Mouse (Mus musculus) CH12.LX (cell line): Measurements from ENCODE around the gene Tcirg1. TPM values are rescaled to one million over a fixed set of nuclear protein-coding genes. Genes with fewer than 3 reads are reported as not detected.

Experiments used
- DNase-seq: peaks from one replicate; pipeline ENCODE4 v3.0.0-alpha.2; 2013; ENCODE audit errors: extremely low read depth
- H3K27ac ChIP-seq: 2 replicates; pipeline ENCODE4 v1.5.1; 2012; ENCODE audit warnings: low read depth, mild to moderate bottlenecking, control low read depth, moderate library complexity; ENCODE audit not compliant: insufficient read depth
- H3K27me3 ChIP-seq: replicated peaks from 2 replicates; pipeline ENCODE3; 2012; ENCODE audit warnings: inconsistent platforms
- H3K36me3 ChIP-seq, 2 experiments: replicated peaks in 1 of 2; 2 replicates each; pipeline versions ENCODE3 to v1.6.1; 2012; ENCODE audit warnings: inconsistent platforms in 1 of 2, low read length in 1 of 2, mild to moderate bottlenecking in 1 of 2, mixed read lengths in 1 of 2, moderate library complexity in 1 of 2; ENCODE audit not compliant: control insufficient read depth in 1 of 2, insufficient read depth in 1 of 2
- H3K4me1 ChIP-seq, 2 experiments: 2 replicates each; pipeline ENCODE4 v1.6.1; 2012; ENCODE audit warnings: inconsistent platforms in 1 of 2, moderate library complexity in 1 of 2; ENCODE audit not compliant: insufficient read depth in 2 of 2, control insufficient read depth in 1 of 2
- H3K4me2 ChIP-seq: 2 replicates; pipeline ENCODE4 v1.6.1; 2012; ENCODE audit warnings: low read depth, mild to moderate bottlenecking, control low read depth; ENCODE audit not compliant: poor library complexity, insufficient read depth, severe bottlenecking
- H3K4me3 ChIP-seq, 3 experiments: fragments of 150-350 bp in 1 of 3; sonication (generic) in 1 of 3; replicated peaks in 1 of 3; 2 replicates each; pipeline versions ENCODE3 to v1.5.1; 2011 to 2012; ENCODE audit warnings: low read depth in 2 of 3, low read length in 2 of 3, mild to moderate bottlenecking in 2 of 3, moderate library complexity in 2 of 3, control low read depth in 1 of 3, improper control_type of control experiment in 1 of 3, inconsistent platforms in 1 of 3, mixed read lengths in 1 of 3; ENCODE audit not compliant: poor library complexity in 1 of 3
- H3K79me2 ChIP-seq: replicated peaks from 2 replicates; pipeline ENCODE4 v1.6.1; 2012; ENCODE audit warnings: mild to moderate bottlenecking, moderate library complexity; ENCODE audit not compliant: control insufficient read depth, poor library complexity, insufficient read depth, severe bottlenecking; ENCODE audit errors: extremely low read depth
- H3K9ac ChIP-seq: 2 replicates; pipeline ENCODE4 v1.6.1; 2012; ENCODE audit warnings: low read depth, mild to moderate bottlenecking, control low read depth, moderate library complexity; ENCODE audit not compliant: insufficient read depth
- H3K9me3 ChIP-seq: replicated peaks from 2 replicates; pipeline ENCODE3; 2012; ENCODE audit warnings: low read length, inconsistent platforms, mixed read lengths
- CHD1 ChIP-seq: IDR thresholded peaks from 2 replicates; pipeline ENCODE4 v1.6.1; 2012; ENCODE audit warnings: low read depth, low read length, improper control_type of control experiment, inconsistent platforms
- CHD2 ChIP-seq: IDR thresholded peaks from 2 replicates; pipeline ENCODE4 v1.6.1; 2011; ENCODE audit warnings: low read length, improper control_type of control experiment
- CTCF ChIP-seq, 2 experiments: IDR thresholded peaks in 1 of 2; conservative IDR thresholded peaks in 1 of 2; 2 replicates each; pipeline ENCODE4 v1.5.1; 2011 to 2012; ENCODE audit warnings: low read depth in 2 of 2, low read length in 2 of 2, improper control_type of control experiment in 1 of 2, inconsistent platforms in 1 of 2, mild to moderate bottlenecking in 1 of 2, moderate library complexity in 1 of 2
- EP300 ChIP-seq: IDR thresholded peaks from 2 replicates; pipeline ENCODE4 v1.6.1; 2011; ENCODE audit warnings: low read length, improper control_type of control experiment
- HCFC1 ChIP-seq: IDR thresholded peaks from 2 replicates; pipeline ENCODE4 v1.6.1; 2012; ENCODE audit warnings: low read depth, mild to moderate bottlenecking, inconsistent platforms, low read length, improper control_type of control experiment
- KAT2A ChIP-seq: IDR thresholded peaks from 2 replicates; pipeline ENCODE4 v1.6.1; 2012; ENCODE audit warnings: low read length, improper control_type of control experiment, inconsistent platforms; ENCODE audit not compliant: insufficient replicate concordance
- MAFK ChIP-seq: IDR thresholded peaks from 2 replicates; pipeline ENCODE4 v1.6.1; 2011; ENCODE audit warnings: low read length, improper control_type of control experiment; ENCODE audit not compliant: insufficient replicate concordance
- MAX ChIP-seq: IDR thresholded peaks from 2 replicates; pipeline ENCODE4 v1.6.1; 2011; ENCODE audit warnings: low read length, improper control_type of control experiment
- MYC ChIP-seq: IDR thresholded peaks from 2 replicates; pipeline ENCODE4 v1.6.1; 2011; ENCODE audit warnings: low read depth, mild to moderate bottlenecking, improper control_type of control experiment, low read length
- PAX5 ChIP-seq: IDR thresholded peaks from 2 replicates; pipeline ENCODE4 v1.6.1; 2012; ENCODE audit warnings: low read length, inconsistent platforms, mixed read lengths
- POLR2AphosphoS2 ChIP-seq: IDR thresholded peaks from 2 replicates; pipeline ENCODE4 v1.6.1; 2011; ENCODE audit warnings: low read depth, low read length, improper control_type of control experiment
- RAD21 ChIP-seq: IDR thresholded peaks from 2 replicates; pipeline ENCODE4 v1.6.1; 2011; ENCODE audit warnings: low read depth, mild to moderate bottlenecking, low read length, improper control_type of control experiment, moderate library complexity
- SIN3A ChIP-seq: IDR thresholded peaks from 2 replicates; pipeline ENCODE4 v1.6.1; 2012; ENCODE audit warnings: low read length, improper control_type of control experiment, inconsistent platforms
- TBP ChIP-seq: conservative IDR thresholded peaks from 2 replicates; pipeline ENCODE4 v1.6.1; 2011; ENCODE audit warnings: low read depth, low read length, improper control_type of control experiment
- TCF12 ChIP-seq: IDR thresholded peaks from 2 replicates; pipeline ENCODE4 v1.6.1; 2014; ENCODE audit warnings: low read depth, mild to moderate bottlenecking, inconsistent platforms, low read length, improper control_type of control experiment
- UBTF ChIP-seq: IDR thresholded peaks from 2 replicates; pipeline ENCODE4 v1.6.1; 2012; ENCODE audit warnings: low read depth, mild to moderate bottlenecking, inconsistent platforms, low read length, improper control_type of control experiment, moderate library complexity
- USF2 ChIP-seq: conservative IDR thresholded peaks from 2 replicates; pipeline ENCODE4 v1.6.1; 2011; ENCODE audit warnings: low read depth, low read length, improper control_type of control experiment
- ZC3H11A ChIP-seq: IDR thresholded peaks from 2 replicates; pipeline ENCODE4 v1.6.1; 2012; ENCODE audit warnings: low read depth, mild to moderate bottlenecking, inconsistent platforms, low read length, improper control_type of control experiment
- ZKSCAN1 ChIP-seq: IDR thresholded peaks from 2 replicates; pipeline ENCODE4 v1.6.1; 2012; ENCODE audit warnings: low read depth, inconsistent platforms, low read length, improper control_type of control experiment, borderline replicate concordance
- ZMIZ1 ChIP-seq: IDR thresholded peaks from 2 replicates; pipeline ENCODE4 v1.6.1; 2012; ENCODE audit warnings: low read depth, mild to moderate bottlenecking, inconsistent platforms, low read length, improper control_type of control experiment
- ZNF384 ChIP-seq: IDR thresholded peaks from 2 replicates; pipeline ENCODE4 v1.6.1; 2012; ENCODE audit warnings: low read depth, low read length, improper control_type of control experiment, inconsistent platforms
- dilution Hi-C: fragments of 300-500 bp; cut with MboI; formaldehyde crosslinking; loops from 2 replicates; pipeline ENCODE4 v1.14.3; 2020; ENCODE audit warnings: low sequenced_read_pairs; ENCODE audit not compliant: extremely low pct_unique_long_range_greater_than_20kb, extremely low pct_ligation_motif_present
- in situ Hi-C: fragments of 300-500 bp; cut with MboI; formaldehyde crosslinking; loops from 3 replicates; pipeline ENCODE4 v1.14.3; 2019; ENCODE audit warnings: low sequenced_read_pairs, low pct_ligation_motif_present, low pct_unique_long_range_greater_than_20kb, mixed read lengths
- polyA plus RNA-seq: library from polyadenylated mRNA; unstranded; fragments of >175 nt; gene quantifications from 2 replicates; pipeline ENCODE4 v1.2.1, GENCODE M21; 2012; ENCODE audit warnings: low read depth; ENCODE audit not compliant: insufficient read length
- total RNA-seq, 2 experiments: library from RNA; depleted of rRNA; stranded (reverse); fragments of 300-350 nt in 1 of 2; fragments of >200 nt in 1 of 2; gene quantifications; 2 replicates each; pipeline ENCODE4 v1.2.3; 2012 to 2014

Tcirg1 gene
- total and polyA plus RNA-seq, 3 experiments: 46.6 to 62.8 (median 48.5) TPM

- TF ChIP-seq CHD2: no peak
- TF ChIP-seq MAFK: no peak
- TF ChIP-seq MAX: no peak
- no peak for TF ChIP-seq ZKSCAN1
- TF ChIP-seq USF2: no peak
- TF ChIP-seq SIN3A: no peak
- TF ChIP-seq EP300: no peak
- no peak for TF ChIP-seq ZMIZ1
- TF ChIP-seq PAX5: no peak
- no peak for TF ChIP-seq UBTF
- TF ChIP-seq ZNF384: no peak
- TF ChIP-seq ZC3H11A: no peak
- no peak for TF ChIP-seq MYC
- TF ChIP-seq TCF12: no peak
- TF ChIP-seq HCFC1: no peak
- no peak for TF ChIP-seq KAT2A
- no peak for TF ChIP-seq CTCF (conservative IDR thresholded peaks at IDR 0.05 in 1 of 2, IDR thresholded peaks at IDR 0.05 in 1 of 2; ENCODE audit: low read depth in 2 of 2, low read length in 2 of 2)
- no peak for TF ChIP-seq TBP
- no peak for TF ChIP-seq RAD21
- no peak for TF ChIP-seq CHD1
- TF ChIP-seq, all 38 proteins: peak for 0
- H3K36me3 ChIP-seq: peaks cover 0 to 12% of the 10 kb centered on the region in 2 experiments
- H3K9me3 ChIP-seq: no peaks in the 10 kb centered on the region
- in situ Hi-C loops: no loop called here
- no peak overlapping the region for H3K4me3 ChIP-seq
- dilution Hi-C loops: no loop called here
- H3K27ac ChIP-seq: no peak overlapping the region
- DNase-seq: no peak
- no peak overlapping the region for H3K4me2 ChIP-seq
- no peaks in the 10 kb centered on the region for H3K79me2 ChIP-seq
- H3K4me1 ChIP-seq: peaks cover 43 to 72% of the 10 kb centered on the region in 2 experiments
- H3K27me3 ChIP-seq: no peaks in the 10 kb centered on the region
- no peak overlapping the region for H3K9ac ChIP-seq
Observed at GRCm38 (mm10) chr19:3924868-3925267, 17.9 kb upstream of the Tcirg1 start.

- dilution Hi-C loops: no loop called here
- in situ Hi-C loops: no loop called here
- Histone ChIP-seq H3K36me3 (peaks cover 0 to 14% of the 10 kb centered on the region in 2 experiments), H3K27me3 (no peaks in the 10 kb centered on the region), H3K79me2 (no peaks in the 10 kb centered on the region), H3K9ac (no peak overlapping the region), H3K4me1 (peaks cover 38 to 66% of the 10 kb centered on the region in 2 experiments), H3K4me3 (no peak overlapping the region), H3K4me2 (no peak overlapping the region), H3K27ac (peak overlapping the region; percentile 84), H3K9me3 (no peaks in the 10 kb centered on the region)
- TF ChIP-seq POLR2AphosphoS2: no peak
- TF ChIP-seq TCF12: no peak
- no peak for DNase-seq
Observed at GRCm38 (mm10) chr19:3924190-3924589, 17.3 kb upstream of the Tcirg1 start.
